Mouse (Mus musculus) right cerebral cortex, postnatal 36 days (tissue): Measurements from ENCODE around the gene Ryr2.
"Not testable (repeated sequence)": the region's sequence is repeated elsewhere in the genome, so short reads cannot be mapped to it uniquely, and the experiment has no call there.

Source experiments
- DNase-seq, 2 experiments: peaks; one replicate each; pipeline ENCODE4 v3.0.0; 2022; ENCODE audit warnings: low spot score in 2 of 2, mixed read lengths in 1 of 2

The Ryr2 gene

GRCm38 (mm10) chr13:12106662-12107632 is at the start of gene Ryr2:
Gene Ryr2, minus strand, starts transcription at chr13:12106945.
- DNase-seq = peak; percentile 65 to 67

- DNase-seq = no peak
These were observed 47.2 kb upstream of the Ryr2 start for GRCm38 (mm10) chr13:12153922-12154321.

- DNase-seq = no peak
These were observed 40.3 kb upstream of the Ryr2 start for GRCm38 (mm10) chr13:12146918-12147507.

- DNase-seq = no peak
These were observed 39.7 kb upstream of the Ryr2 start for GRCm38 (mm10) chr13:12146402-12146801.

GRCm38 (mm10) chr13:12143347-12143746 is 36.6 kb upstream of the Ryr2 start:
- DNase-seq = no peak

GRCm38 (mm10) chr13:12136461-12136860 is 29.7 kb upstream of the Ryr2 start:
- DNase-seq = not testable (repeated sequence)

- no peak for DNase-seq
These were observed 26.8 kb upstream of the Ryr2 start for GRCm38 (mm10) chr13:12133549-12133948.

- no peak for DNase-seq
These were observed 25.5 kb upstream of the Ryr2 start for GRCm38 (mm10) chr13:12132160-12132710.

GRCm38 (mm10) chr13:12129121-12129520 is 22.4 kb upstream of the Ryr2 start:
- no peak for DNase-seq

GRCm38 (mm10) chr13:12126099-12126498 is 19.4 kb upstream of the Ryr2 start:
- DNase-seq = no peak

- no peak for DNase-seq
These were observed 18.3 kb upstream of the Ryr2 start for GRCm38 (mm10) chr13:12124940-12125540.

- no peak for DNase-seq
These were observed 8.8 kb upstream of the Ryr2 start for GRCm38 (mm10) chr13:12115551-12115950.

GRCm38 (mm10) chr13:12114816-12115215 is 8.1 kb upstream of the Ryr2 start:
- no peak for DNase-seq

GRCm38 (mm10) chr13:12108955-12109354 is 2.2 kb upstream of the Ryr2 start:
- no peak for DNase-seq

- peak in 1 of 2 experiments; percentile 42 for DNase-seq
These were observed 716 bp downstream of the Ryr2 start for GRCm38 (mm10) chr13:12105830-12106628.

- no peak for DNase-seq
These were observed 1.4 kb downstream of the Ryr2 start for GRCm38 (mm10) chr13:12105231-12105829.

- DNase-seq = no peak
These were observed 2.4 kb downstream of the Ryr2 start for GRCm38 (mm10) chr13:12104318-12104717.

- DNase-seq = no peak
These were observed 3.7 kb downstream of the Ryr2 start for GRCm38 (mm10) chr13:12103017-12103416.

GRCm38 (mm10) chr13:12099446-12099845 is 7.3 kb downstream of the Ryr2 start:
- no peak for DNase-seq

- DNase-seq = no peak
These were observed 7.8 kb downstream of the Ryr2 start for GRCm38 (mm10) chr13:12098981-12099380.

- DNase-seq = no peak
These were observed 10.3 kb downstream of the Ryr2 start for GRCm38 (mm10) chr13:12096382-12096932.
